8 mouse cellular contexts compared by ENCODE assay signal in genomic region chr13:74316789-74317169, GRCm38 (mm10). TPM values are rescaled to one million over a fixed set of nuclear protein-coding genes. Genes with fewer than 3 reads are reported as not detected.
DNase-seq lines count a peak whose midpoint lies in the region; ATAC-seq lines count a peak whose summit lies in the region.

No protein-coding gene starts in this region.

- no peak for ATAC-seq in lung, embryonic 15.5 days (ENCODE audit: borderline replicate concordance, extremely low read depth, low FRiP score, low TSS enrichment)
- peak; percentile 35 for ATAC-seq in erythroblast, adult 5-6 weeks (replicated peaks; ENCODE audit: low FRiP score, poor library complexity, severe bottlenecking)
- ATAC-seq in neural tube, embryonic 13.5 days (ENCODE audit: low read depth), result peak; percentile 82; the same call in 1 of the 2 replicates

- H3K4me2 ChIP-seq in lung, embryonic 15.5 days, result peak overlapping the region; percentile 66
- H3K4me2 ChIP-seq in neural tube, embryonic 13.5 days, result peak overlapping the region; percentile 85

- no peaks in the 10 kb centered on the region for H3K27me3 ChIP-seq in lung, embryonic 15.5 days
- no peaks in the 10 kb centered on the region for H3K27me3 ChIP-seq in neural tube, embryonic 13.5 days

- peaks cover 24% of the 10 kb centered on the region for H3K36me3 ChIP-seq in lung, embryonic 15.5 days
- H3K36me3 ChIP-seq in neural tube, embryonic 13.5 days, result peaks cover 19% of the 10 kb centered on the region

- H3K9me3 ChIP-seq in lung, embryonic 15.5 days, result no peaks in the 10 kb centered on the region
- no peaks in the 10 kb centered on the region for H3K9me3 ChIP-seq in neural tube, embryonic 13.5 days

- peak overlapping the region; percentile 67 for H3K4me3 ChIP-seq in lung, embryonic 15.5 days
- H3K4me3 ChIP-seq in neural tube, embryonic 13.5 days, result peak overlapping the region; percentile 84

- peak overlapping the region; percentile 15; the same call in 1 of the 2 replicates for H3K27ac ChIP-seq in lung, embryonic 15.5 days
- peak overlapping the region; percentile 73; the same call in 1 of the 2 replicates for H3K27ac ChIP-seq in neural tube, embryonic 13.5 days (replicated peaks)

- no peak for DNase-seq in lung, postnatal 25 days (ENCODE audit: low spot score)
- peak; percentile 39 to 71 for DNase-seq in kidney, postnatal 25 days
- DNase-seq in thymus, postnatal 4 days, result no peak
- no peak for DNase-seq in cerebellum, adult 11-12 months
- no peak for DNase-seq in lung, postnatal 4 days

- WGBS in lung, embryonic 15.5 days, result 2% methylated on average over 15 of the region's 15 CpGs
- 2% methylated on average over 15 of the region's 15 CpGs for WGBS in neural tube, embryonic 13.5 days

- peak overlapping the region; percentile 73 for H3K9ac ChIP-seq in lung, embryonic 15.5 days
- peak overlapping the region; percentile 89 for H3K9ac ChIP-seq in neural tube, embryonic 13.5 days

- H3K4me1 ChIP-seq in lung, embryonic 15.5 days, result peaks cover 7% of the 10 kb centered on the region; the same call in 1 of the 2 replicates
- H3K4me1 ChIP-seq in neural tube, embryonic 13.5 days (replicated peaks), result peaks cover 18% of the 10 kb centered on the region

RNA-seq across cellular contexts. Expression of gene Pdcd6, which starts 0.6 kb away (rescaled TPM):
- polyA plus RNA-seq in lung, embryonic 15.5 days (2015; fragmentation: Nextera tagmentation; extraction: Ambion mirVana), result 128 and 136 TPM in 2 replicates
- 39.9 and 42.5 TPM in 2 replicates for total RNA-seq in erythroblast, adult 5-6 weeks (2015; ENCODE audit: low replicate concordance)
- total RNA-seq in erythroblast, adult 5-6 weeks (2017; ENCODE audit: low replicate concordance), result 25.8 and 25.9 TPM in 2 replicates
- 108 and 109 TPM in 2 replicates for polyA plus RNA-seq in neural tube, embryonic 13.5 days (2015; fragmentation: Nextera tagmentation; extraction: Ambion mirVana)

RNA-seq across cellular contexts. Expression of gene Ahrr, which starts 24.6 kb away (rescaled TPM):
- polyA plus RNA-seq in lung, embryonic 15.5 days (2015; fragmentation: Nextera tagmentation; extraction: Ambion mirVana), result 0.54 and 0.87 TPM in 2 replicates
- total RNA-seq in erythroblast, adult 5-6 weeks (2015; ENCODE audit: low replicate concordance), result not detected in 2 replicates
- 0.51 TPM in 1 of 2 replicates, not detected in the other for total RNA-seq in erythroblast, adult 5-6 weeks (2017; ENCODE audit: low replicate concordance)
- 0.22 and 0.36 TPM in 2 replicates for polyA plus RNA-seq in neural tube, embryonic 13.5 days (2015; fragmentation: Nextera tagmentation; extraction: Ambion mirVana)

RNA-seq across cellular contexts. Expression of gene Sdha, which starts 33.3 kb away (rescaled TPM):
- polyA plus RNA-seq in lung, embryonic 15.5 days (2015; fragmentation: Nextera tagmentation; extraction: Ambion mirVana), result 262 and 281 TPM in 2 replicates
- 50.3 and 53.9 TPM in 2 replicates for total RNA-seq in erythroblast, adult 5-6 weeks (2015; ENCODE audit: low replicate concordance)
- 49.2 and 54.2 TPM in 2 replicates for total RNA-seq in erythroblast, adult 5-6 weeks (2017; ENCODE audit: low replicate concordance)
- polyA plus RNA-seq in neural tube, embryonic 13.5 days (2015; fragmentation: Nextera tagmentation; extraction: Ambion mirVana), result 199 and 276 TPM in 2 replicates

RNA-seq across cellular contexts. Expression of gene Ccdc127, which starts 33.3 kb away (rescaled TPM):
- polyA plus RNA-seq in lung, embryonic 15.5 days (2015; fragmentation: Nextera tagmentation; extraction: Ambion mirVana), result 50.2 and 51.1 TPM in 2 replicates
- total RNA-seq in erythroblast, adult 5-6 weeks (2015; ENCODE audit: low replicate concordance), result 15.5 and 21.9 TPM in 2 replicates
- total RNA-seq in erythroblast, adult 5-6 weeks (2017; ENCODE audit: low replicate concordance), result 6.5 and 11.3 TPM in 2 replicates
- 49.5 and 50.1 TPM in 2 replicates for polyA plus RNA-seq in neural tube, embryonic 13.5 days (2015; fragmentation: Nextera tagmentation; extraction: Ambion mirVana)

RNA-seq across cellular contexts. Expression of gene Lrrc14b, which starts 47.0 kb away (rescaled TPM):
- polyA plus RNA-seq in lung, embryonic 15.5 days (2015; fragmentation: Nextera tagmentation; extraction: Ambion mirVana), result 0.13 TPM in 1 of 2 replicates, not detected in the other
- total RNA-seq in erythroblast, adult 5-6 weeks (2015; ENCODE audit: low replicate concordance), result not detected in 2 replicates
- total RNA-seq in erythroblast, adult 5-6 weeks (2017; ENCODE audit: low replicate concordance), result not detected in 2 replicates
- polyA plus RNA-seq in neural tube, embryonic 13.5 days (2015; fragmentation: Nextera tagmentation; extraction: Ambion mirVana), result not detected in 2 replicates

Comparison
In these comparisons a context has a peak if more than half of its experiments do, and no peak if none do; other contexts are left out.
1. DNase-seq: peak in kidney, postnatal 25 days (2 of 2); none in lung, postnatal 25 days (single experiment), thymus, postnatal 4 days (single experiment), cerebellum, adult 11-12 months (single experiment) and lung, postnatal 4 days (0 of 2).